Mouse (Mus musculus): ENCODE data around the gene Myh14. TPM values are rescaled to one million over a fixed set of nuclear protein-coding genes. Genes with fewer than 3 reads are reported as not detected.

Myh14 gene
- polyA plus RNA-seq, 1 experiment from 2014 or later: 11.8 TPM

GRCm38 (mm10) chr7:44630437-44630836, 40.2 kb downstream of the Myh14 start:
- no peak overlapping the region for H3K27ac ChIP-seq
- H3K27me3 ChIP-seq: peaks cover 22% of the 10 kb centered on the region; the same call in 1 of the 2 replicates
- no peak overlapping the region for H3K9ac ChIP-seq
- no peaks in the 10 kb centered on the region for H3K36me3 ChIP-seq
- no peak overlapping the region for H3K4me2 ChIP-seq
- no peaks in the 10 kb centered on the region for H3K4me1 ChIP-seq
- H3K9me3 ChIP-seq: no peaks in the 10 kb centered on the region
- ATAC-seq (ENCODE audit: insufficient number of reproducible peaks, insufficient read depth, low FRiP score, low TSS enrichment, low read depth): no peak
- no peak overlapping the region for H3K4me3 ChIP-seq
- WGBS: 77% methylated on average over 13 of the region's 13 CpGs

GRCm38 (mm10) chr7:44628402-44629034, 42.1 kb downstream of the Myh14 start:
- H3K9ac ChIP-seq: no peak overlapping the region
- H3K4me3 ChIP-seq: no peak overlapping the region
- ATAC-seq (ENCODE audit: insufficient number of reproducible peaks, insufficient read depth, low FRiP score, low TSS enrichment, low read depth): no peak
- H3K4me1 ChIP-seq: no peaks in the 10 kb centered on the region
- 87% methylated on average over 15 of the region's 15 CpGs for WGBS
- no peak overlapping the region for H3K4me2 ChIP-seq
- H3K36me3 ChIP-seq: no peaks in the 10 kb centered on the region
- H3K9me3 ChIP-seq: no peaks in the 10 kb centered on the region
- no peak overlapping the region for H3K27ac ChIP-seq
- peaks cover 12% of the 10 kb centered on the region; the same call in 1 of the 2 replicates for H3K27me3 ChIP-seq

GRCm38 (mm10) chr7:44626966-44627365, 43.7 kb downstream of the Myh14 start:
- no peak for ATAC-seq (ENCODE audit: insufficient number of reproducible peaks, insufficient read depth, low FRiP score, low TSS enrichment, low read depth)
- H3K4me3 ChIP-seq: no peak overlapping the region
- H3K27ac ChIP-seq: no peak overlapping the region
- H3K4me2 ChIP-seq: no peak overlapping the region
- WGBS: 86% methylated on average over 13 of the region's 13 CpGs
- no peak overlapping the region for H3K9ac ChIP-seq
- no peaks in the 10 kb centered on the region for H3K9me3 ChIP-seq
- H3K27me3 ChIP-seq: no peaks in the 10 kb centered on the region
- no peaks in the 10 kb centered on the region for H3K4me1 ChIP-seq
- 0 out of 2 replicates have a peak, but pooled peaks cover 4% of the 10 kb centered on the region for H3K36me3 ChIP-seq

DNA sequence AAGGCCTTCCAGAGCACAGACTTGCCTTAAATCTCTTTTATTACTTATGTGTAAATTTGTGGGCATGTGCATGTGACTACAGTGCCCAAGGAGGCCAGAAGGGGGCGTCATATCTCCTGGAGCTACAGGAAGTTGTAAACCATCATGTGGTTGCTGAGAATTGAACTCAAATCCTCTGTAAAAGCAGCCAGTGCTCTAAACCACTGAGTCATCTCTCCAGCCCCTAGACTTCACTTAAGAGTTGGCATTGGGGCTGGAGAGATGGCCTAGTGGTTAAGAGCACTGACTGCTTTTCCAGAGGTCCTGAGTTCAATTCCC, 44.6 kb downstream of the Myh14 start:
- WGBS: 47% methylated on average over 1 of the region's 1 CpGs
- 0 out of 2 replicates have a peak, but pooled peaks cover 4% of the 10 kb centered on the region for H3K36me3 ChIP-seq
- H3K4me1 ChIP-seq: no peaks in the 10 kb centered on the region
- no peak overlapping the region for H3K4me2 ChIP-seq
- H3K9me3 ChIP-seq: no peaks in the 10 kb centered on the region
- no peak overlapping the region for H3K4me3 ChIP-seq
- ATAC-seq (ENCODE audit: insufficient number of reproducible peaks, insufficient read depth, low FRiP score, low TSS enrichment, low read depth): no peak
- no peak overlapping the region for H3K9ac ChIP-seq
- no peaks in the 10 kb centered on the region for H3K27me3 ChIP-seq
- no peak overlapping the region for H3K27ac ChIP-seq

DNA sequence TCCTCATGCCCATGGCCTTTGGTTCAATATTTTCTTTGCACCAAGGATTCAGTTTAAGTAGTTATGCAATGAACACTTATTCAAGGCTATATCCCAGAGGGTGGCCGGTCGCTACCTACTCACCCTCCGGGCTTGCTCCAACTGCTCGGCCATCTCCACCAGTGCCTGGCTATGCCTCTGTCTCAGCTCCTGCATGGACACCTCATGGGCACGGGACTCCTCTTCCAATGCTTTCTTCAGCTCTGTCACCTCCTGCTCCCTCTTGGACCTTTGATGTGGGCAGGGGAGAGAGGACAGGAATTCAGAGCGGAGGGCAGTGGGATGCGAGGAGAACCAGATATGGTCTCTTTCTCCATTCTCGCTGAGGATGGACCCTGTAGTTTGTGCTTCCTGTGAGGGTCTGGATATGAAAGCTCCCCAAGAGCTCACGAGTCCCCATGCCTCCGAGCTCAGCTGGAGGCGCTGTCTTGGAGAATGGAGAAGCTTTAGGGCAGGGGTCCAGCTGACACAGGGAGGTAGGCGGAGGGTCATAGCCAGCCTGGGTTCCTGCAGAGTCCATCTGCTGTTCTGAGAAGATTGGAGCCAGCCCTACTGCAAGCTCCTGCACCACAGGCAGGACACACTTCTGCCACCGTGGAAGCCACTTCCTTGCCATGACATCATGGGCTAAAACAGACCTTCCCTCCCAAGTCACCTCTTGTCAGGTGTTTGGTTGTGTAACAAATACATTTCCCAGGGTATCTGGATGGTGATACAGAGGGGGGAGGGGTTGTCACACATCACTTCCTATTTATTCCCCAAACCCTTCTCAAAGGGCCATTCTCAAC, 45.2 kb downstream of the Myh14 start:
- 86% methylated on average over 13 of the region's 13 CpGs for WGBS

GRCm38 (mm10) chr7:44624828-44625227, 45.8 kb downstream of the Myh14 start:
- Histone ChIP-seq H3K4me1 (no peaks in the 10 kb centered on the region), H3K27me3 (no peaks in the 10 kb centered on the region), H3K9me3 (no peaks in the 10 kb centered on the region), H3K27ac (no peak overlapping the region), H3K9ac (no peak overlapping the region), H3K4me3 (no peak overlapping the region), H3K4me2 (no peak overlapping the region), H3K36me3 (0 out of 2 replicates have a peak, but pooled peaks cover 4% of the 10 kb centered on the region)
- no peak for ATAC-seq (ENCODE audit: insufficient number of reproducible peaks, insufficient read depth, low FRiP score, low TSS enrichment, low read depth)
- WGBS: 63% methylated on average over 14 of the region's 14 CpGs

More for the DNA sequence above, 45.2 kb downstream of the Myh14 start:
- no peak overlapping the region for H3K4me2 ChIP-seq
- ATAC-seq (ENCODE audit: insufficient number of reproducible peaks, insufficient read depth, low FRiP score, low TSS enrichment, low read depth): no peak
- H3K9me3 ChIP-seq: no peaks in the 10 kb centered on the region
- no peaks in the 10 kb centered on the region for H3K4me1 ChIP-seq
- no peak overlapping the region for H3K4me3 ChIP-seq
- no peaks in the 10 kb centered on the region for H3K27me3 ChIP-seq
- H3K27ac ChIP-seq: no peak overlapping the region
- H3K9ac ChIP-seq: no peak overlapping the region
- 0 out of 2 replicates have a peak, but pooled peaks cover 4% of the 10 kb centered on the region for H3K36me3 ChIP-seq

- Histone ChIP-seq H3K27me3 (no peaks in the 10 kb centered on the region), H3K36me3 (0 out of 2 replicates have a peak, but pooled peaks cover 4% of the 10 kb centered on the region), H3K27ac (no peak overlapping the region), H3K4me1 (no peaks in the 10 kb centered on the region), H3K9me3 (0 out of 2 replicates have a peak, but pooled peaks cover 2% of the 10 kb centered on the region), H3K4me3 (no peak overlapping the region), H3K4me2 (no peak overlapping the region), H3K9ac (no peak overlapping the region)
- 77% methylated on average over 3 of the region's 3 CpGs for WGBS
- ATAC-seq (ENCODE audit: insufficient number of reproducible peaks, insufficient read depth, low FRiP score, low TSS enrichment, low read depth): no peak
These were observed 46.2 kb downstream of the Myh14 start for GRCm38 (mm10) chr7:44624543-44624826.

DNA sequence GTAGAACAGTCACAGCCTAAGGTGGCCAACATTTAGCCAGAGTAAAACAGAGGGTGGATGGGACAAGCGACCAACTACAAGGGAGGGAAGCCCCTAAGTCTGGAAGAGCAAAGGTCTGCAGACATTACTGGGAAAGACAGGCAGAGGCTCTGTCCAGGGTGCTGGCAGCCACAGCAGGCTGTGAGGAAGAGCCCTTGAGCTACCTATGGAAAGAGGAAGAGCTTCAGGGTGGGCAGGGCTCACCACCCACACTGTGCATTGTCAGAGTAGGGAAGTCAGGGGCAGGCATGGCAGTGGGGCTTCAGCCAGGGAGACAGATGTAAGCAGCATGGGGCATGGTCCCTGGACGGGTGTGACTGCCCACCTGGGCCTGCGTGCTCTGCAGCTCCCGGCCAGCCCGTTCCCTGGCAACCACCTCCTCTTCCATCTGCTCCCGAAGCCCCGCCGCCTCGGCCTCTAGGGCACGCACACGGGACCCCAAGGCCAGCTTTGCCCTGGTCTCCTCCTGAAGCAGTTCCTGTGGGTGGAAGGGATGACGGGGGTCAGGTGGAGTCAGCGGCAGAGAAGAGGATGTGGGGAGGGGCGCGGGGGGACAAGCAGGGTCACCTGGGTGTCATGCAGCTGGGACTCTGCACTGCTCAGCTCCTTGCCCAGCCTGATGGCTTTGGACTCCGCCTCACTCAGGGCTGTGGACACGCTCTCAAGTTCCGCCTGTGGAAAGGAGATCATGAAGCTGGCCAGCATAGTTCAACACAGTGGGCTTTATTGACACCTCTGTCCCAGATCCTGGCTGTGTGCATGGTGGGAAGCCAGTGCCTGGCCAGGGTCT, 46.7 kb downstream of the Myh14 start:
- no peak overlapping the region for H3K4me2 ChIP-seq
- H3K27me3 ChIP-seq: no peaks in the 10 kb centered on the region

GRCm38 (mm10) chr7:44617059-44617458, 53.6 kb downstream of the Myh14 start:
- Histone ChIP-seq H3K36me3 (no peaks in the 10 kb centered on the region), H3K4me1 (0 out of 2 replicates have a peak, but pooled peaks cover 10% of the 10 kb centered on the region), H3K4me2 (no peak overlapping the region), H3K9ac (no peak overlapping the region), H3K9me3 (0 out of 2 replicates have a peak, but pooled peaks cover 6% of the 10 kb centered on the region), H3K27ac (no peak overlapping the region), H3K27me3 (peaks cover 28% of the 10 kb centered on the region), H3K4me3 (no peak overlapping the region)
- no peak for ATAC-seq (ENCODE audit: insufficient number of reproducible peaks, insufficient read depth, low FRiP score, low TSS enrichment, low read depth)
- 76% methylated on average over 3 of the region's 3 CpGs for WGBS

More for the DNA sequence above, 46.7 kb downstream of the Myh14 start:
- Histone ChIP-seq H3K27ac (no peak overlapping the region), H3K9me3 (0 out of 2 replicates have a peak, but pooled peaks cover 6% of the 10 kb centered on the region), H3K4me1 (no peaks in the 10 kb centered on the region), H3K9ac (no peak overlapping the region), H3K36me3 (0 out of 2 replicates have a peak, but pooled peaks cover 4% of the 10 kb centered on the region), H3K4me3 (no peak overlapping the region)
- WGBS: 51% methylated on average over 18 of the region's 18 CpGs
- 0 out of 2 replicates have a peak, but pooled peaks have one; percentile 52 for ATAC-seq (ENCODE audit: insufficient number of reproducible peaks, insufficient read depth, low FRiP score, low TSS enrichment, low read depth)

GRCm38 (mm10) chr7:44615987-44616386, 54.7 kb downstream of the Myh14 start:
- Histone ChIP-seq H3K27ac (no peak overlapping the region), H3K4me2 (no peak overlapping the region), H3K36me3 (no peaks in the 10 kb centered on the region), H3K9me3 (0 out of 2 replicates have a peak, but pooled peaks cover 6% of the 10 kb centered on the region), H3K27me3 (peaks cover 28% of the 10 kb centered on the region), H3K4me3 (no peak overlapping the region), H3K4me1 (0 out of 2 replicates have a peak, but pooled peaks cover 10% of the 10 kb centered on the region), H3K9ac (no peak overlapping the region)
- no peak for ATAC-seq (ENCODE audit: insufficient number of reproducible peaks, insufficient read depth, low FRiP score, low TSS enrichment, low read depth)
- 78% methylated on average over 14 of the region's 14 CpGs for WGBS

GRCm38 (mm10) chr7:44615309-44615708, 55.3 kb downstream of the Myh14 start:
- Histone ChIP-seq H3K9ac (no peak overlapping the region), H3K4me2 (no peak overlapping the region), H3K27me3 (peaks cover 28% of the 10 kb centered on the region), H3K4me1 (0 out of 2 replicates have a peak, but pooled peaks cover 10% of the 10 kb centered on the region), H3K9me3 (0 out of 2 replicates have a peak, but pooled peaks cover 6% of the 10 kb centered on the region), H3K27ac (no peak overlapping the region), H3K36me3 (no peaks in the 10 kb centered on the region), H3K4me3 (no peak overlapping the region)
- ATAC-seq (ENCODE audit: insufficient number of reproducible peaks, insufficient read depth, low FRiP score, low TSS enrichment, low read depth): no peak
- 10% methylated on average over 10 of the region's 10 CpGs for WGBS

Measured in embryonic facial prominence, embryonic 13.5 days (tissue).